Mouse (Mus musculus): Measurements from ENCODE around the gene Syde2.

DNA sequence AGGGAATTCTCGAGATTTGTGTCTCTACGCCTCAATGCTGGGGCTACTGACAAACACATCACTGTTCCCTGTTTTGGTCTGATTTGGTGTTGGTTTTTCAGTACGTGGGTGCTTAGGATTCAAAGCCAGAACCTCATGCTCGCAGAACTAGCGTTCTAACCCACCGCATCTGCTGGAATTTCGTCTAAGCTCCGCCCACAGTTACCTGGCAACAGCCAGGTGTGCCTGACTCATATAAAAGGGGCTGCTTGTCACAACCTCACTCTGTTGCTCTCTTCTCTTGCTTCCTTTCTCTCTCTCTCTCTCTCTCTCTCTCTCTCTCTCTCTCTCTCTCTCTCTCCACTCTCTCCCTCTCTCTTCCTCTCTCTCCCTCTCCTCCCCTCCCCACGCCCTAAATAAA lies 25.3 kb upstream of the Syde2 start:
- TF ChIP-seq CTCF (IDR thresholded peaks at IDR 0.05; ENCODE audit: low read depth) (no peak), EP300 (IDR thresholded peaks at IDR 0.05; ENCODE audit: low read depth) (no peak)
